Mouse (Mus musculus) CH12.LX (cell line): Measurements from ENCODE around the gene Ap5m1. TPM values are rescaled to one million over a fixed set of nuclear protein-coding genes. Genes with fewer than 3 reads are reported as not detected.

Experiments used
- DNase-seq: peaks from one replicate; pipeline ENCODE4 v3.0.0-alpha.2; 2013; ENCODE audit errors: extremely low read depth
- H3K27ac ChIP-seq: 2 replicates; pipeline ENCODE4 v1.5.1; 2012; ENCODE audit warnings: low read depth, mild to moderate bottlenecking, control low read depth, moderate library complexity; ENCODE audit not compliant: insufficient read depth
- H3K27me3 ChIP-seq: replicated peaks from 2 replicates; pipeline ENCODE3; 2012; ENCODE audit warnings: inconsistent platforms
- H3K36me3 ChIP-seq, 2 experiments: replicated peaks in 1 of 2; 2 replicates each; pipeline versions ENCODE3 to v1.6.1; 2012; ENCODE audit warnings: inconsistent platforms in 1 of 2, low read length in 1 of 2, mild to moderate bottlenecking in 1 of 2, mixed read lengths in 1 of 2, moderate library complexity in 1 of 2; ENCODE audit not compliant: control insufficient read depth in 1 of 2, insufficient read depth in 1 of 2
- H3K4me1 ChIP-seq, 2 experiments: 2 replicates each; pipeline ENCODE4 v1.6.1; 2012; ENCODE audit warnings: inconsistent platforms in 1 of 2, moderate library complexity in 1 of 2; ENCODE audit not compliant: insufficient read depth in 2 of 2, control insufficient read depth in 1 of 2
- H3K4me2 ChIP-seq: 2 replicates; pipeline ENCODE4 v1.6.1; 2012; ENCODE audit warnings: low read depth, mild to moderate bottlenecking, control low read depth; ENCODE audit not compliant: poor library complexity, insufficient read depth, severe bottlenecking
- H3K4me3 ChIP-seq, 3 experiments: fragments of 150-350 bp in 1 of 3; sonication (generic) in 1 of 3; replicated peaks in 1 of 3; 2 replicates each; pipeline versions ENCODE3 to v1.5.1; 2011 to 2012; ENCODE audit warnings: low read depth in 2 of 3, low read length in 2 of 3, mild to moderate bottlenecking in 2 of 3, moderate library complexity in 2 of 3, control low read depth in 1 of 3, improper control_type of control experiment in 1 of 3, inconsistent platforms in 1 of 3, mixed read lengths in 1 of 3; ENCODE audit not compliant: poor library complexity in 1 of 3
- H3K79me2 ChIP-seq: replicated peaks from 2 replicates; pipeline ENCODE4 v1.6.1; 2012; ENCODE audit warnings: mild to moderate bottlenecking, moderate library complexity; ENCODE audit not compliant: control insufficient read depth, poor library complexity, insufficient read depth, severe bottlenecking; ENCODE audit errors: extremely low read depth
- H3K9ac ChIP-seq: 2 replicates; pipeline ENCODE4 v1.6.1; 2012; ENCODE audit warnings: low read depth, mild to moderate bottlenecking, control low read depth, moderate library complexity; ENCODE audit not compliant: insufficient read depth
- H3K9me3 ChIP-seq: replicated peaks from 2 replicates; pipeline ENCODE3; 2012; ENCODE audit warnings: low read length, inconsistent platforms, mixed read lengths
- CHD2 ChIP-seq: IDR thresholded peaks from 2 replicates; pipeline ENCODE4 v1.6.1; 2011; ENCODE audit warnings: low read length, improper control_type of control experiment
- CTCF ChIP-seq, 2 experiments: IDR thresholded peaks in 1 of 2; conservative IDR thresholded peaks in 1 of 2; 2 replicates each; pipeline ENCODE4 v1.5.1; 2011 to 2012; ENCODE audit warnings: low read depth in 2 of 2, low read length in 2 of 2, improper control_type of control experiment in 1 of 2, inconsistent platforms in 1 of 2, mild to moderate bottlenecking in 1 of 2, moderate library complexity in 1 of 2
- ELF1 ChIP-seq: IDR thresholded peaks from 2 replicates; pipeline ENCODE4 v1.6.1; 2014; ENCODE audit warnings: low read depth, mild to moderate bottlenecking, inconsistent platforms, low read length, improper control_type of control experiment
- HCFC1 ChIP-seq: IDR thresholded peaks from 2 replicates; pipeline ENCODE4 v1.6.1; 2012; ENCODE audit warnings: low read depth, mild to moderate bottlenecking, inconsistent platforms, low read length, improper control_type of control experiment
- JUND ChIP-seq: conservative IDR thresholded peaks from 2 replicates; pipeline ENCODE4 v1.6.1; 2011; ENCODE audit warnings: low read depth, low read length, improper control_type of control experiment
- KAT2A ChIP-seq: IDR thresholded peaks from 2 replicates; pipeline ENCODE4 v1.6.1; 2012; ENCODE audit warnings: low read length, improper control_type of control experiment, inconsistent platforms; ENCODE audit not compliant: insufficient replicate concordance
- MAX ChIP-seq: IDR thresholded peaks from 2 replicates; pipeline ENCODE4 v1.6.1; 2011; ENCODE audit warnings: low read length, improper control_type of control experiment
- MAZ ChIP-seq: IDR thresholded peaks from 2 replicates; pipeline ENCODE4 v1.6.1; 2012; ENCODE audit warnings: low read depth, mild to moderate bottlenecking, inconsistent platforms, low read length, improper control_type of control experiment, moderate library complexity
- MYC ChIP-seq: IDR thresholded peaks from 2 replicates; pipeline ENCODE4 v1.6.1; 2011; ENCODE audit warnings: low read depth, mild to moderate bottlenecking, improper control_type of control experiment, low read length
- NELFE ChIP-seq: IDR thresholded peaks from 2 replicates; pipeline ENCODE4 v1.6.1; 2011; ENCODE audit warnings: low read depth, low read length, improper control_type of control experiment
- NRF1 ChIP-seq: IDR thresholded peaks from 2 replicates; pipeline ENCODE4 v1.6.1; 2014; ENCODE audit warnings: low read depth, mild to moderate bottlenecking, inconsistent platforms, low read length, improper control_type of control experiment, moderate library complexity
- POLR2A ChIP-seq: IDR thresholded peaks from 2 replicates; pipeline ENCODE4 v1.6.1; 2011; ENCODE audit warnings: low read depth, mild to moderate bottlenecking, improper control_type of control experiment, low read length
- POLR2AphosphoS2 ChIP-seq: IDR thresholded peaks from 2 replicates; pipeline ENCODE4 v1.6.1; 2011; ENCODE audit warnings: low read depth, low read length, improper control_type of control experiment
- RAD21 ChIP-seq: IDR thresholded peaks from 2 replicates; pipeline ENCODE4 v1.6.1; 2011; ENCODE audit warnings: low read depth, mild to moderate bottlenecking, low read length, improper control_type of control experiment, moderate library complexity
- SIN3A ChIP-seq: IDR thresholded peaks from 2 replicates; pipeline ENCODE4 v1.6.1; 2012; ENCODE audit warnings: low read length, improper control_type of control experiment, inconsistent platforms
- SMC3 ChIP-seq: IDR thresholded peaks from 2 replicates; pipeline ENCODE4 v1.6.1; 2011; ENCODE audit warnings: low read depth, low read length, improper control_type of control experiment
- ZNF384 ChIP-seq: IDR thresholded peaks from 2 replicates; pipeline ENCODE4 v1.6.1; 2012; ENCODE audit warnings: low read depth, low read length, improper control_type of control experiment, inconsistent platforms
- dilution Hi-C: fragments of 300-500 bp; cut with MboI; formaldehyde crosslinking; loops from 2 replicates; pipeline ENCODE4 v1.14.3; 2020; ENCODE audit warnings: low sequenced_read_pairs; ENCODE audit not compliant: extremely low pct_unique_long_range_greater_than_20kb, extremely low pct_ligation_motif_present
- in situ Hi-C: fragments of 300-500 bp; cut with MboI; formaldehyde crosslinking; loops from 3 replicates; pipeline ENCODE4 v1.14.3; 2019; ENCODE audit warnings: low sequenced_read_pairs, low pct_ligation_motif_present, low pct_unique_long_range_greater_than_20kb, mixed read lengths
- polyA plus RNA-seq: library from polyadenylated mRNA; unstranded; fragments of >175 nt; gene quantifications from 2 replicates; pipeline ENCODE4 v1.2.1, GENCODE M21; 2012; ENCODE audit warnings: low read depth; ENCODE audit not compliant: insufficient read length
- total RNA-seq, 2 experiments: library from RNA; depleted of rRNA; stranded (reverse); fragments of 300-350 nt in 1 of 2; fragments of >200 nt in 1 of 2; gene quantifications; 2 replicates each; pipeline ENCODE4 v1.2.3; 2012 to 2014

Gene Ap5m1
- total and polyA plus RNA-seq, 3 experiments, result 12.4 to 29.1 (median 12.9) TPM

GRCm38 (mm10) chr14:49027040-49027778 is 38.7 kb upstream of the Ap5m1 start:
- Histone ChIP-seq H3K4me3 (no peak overlapping the region), H3K4me2 (no peak overlapping the region), H3K79me2 (no peaks in the 10 kb centered on the region), H3K9ac (no peak overlapping the region), H3K9me3 (no peaks in the 10 kb centered on the region), H3K4me1 (no peaks in the 10 kb centered on the region)
- dilution Hi-C loops, result no loop called here
- TF ChIP-seq NELFE (no peak), NRF1 (no peak), SMC3 (no peak), POLR2AphosphoS2 (no peak), POLR2A (no peak), ELF1 (no peak), SIN3A (no peak)
- TF ChIP-seq, all 38 proteins: peak for 0
- no peaks in the 10 kb centered on the region for H3K27me3 ChIP-seq
- in situ Hi-C loops, result no loop called here
- no peak for DNase-seq
- H3K36me3 ChIP-seq, result peaks cover 5 to 23% of the 10 kb centered on the region in 2 experiments
- H3K27ac ChIP-seq, result no peak overlapping the region

GRCm38 (mm10) chr14:49027779-49028368 is 38.0 kb upstream of the Ap5m1 start:
- Histone ChIP-seq H3K79me2 (no peaks in the 10 kb centered on the region), H3K9ac (no peak overlapping the region), H3K36me3 (peaks cover 5 to 23% of the 10 kb centered on the region in 2 experiments), H3K4me1 (no peaks in the 10 kb centered on the region), H3K27me3 (no peaks in the 10 kb centered on the region), H3K4me3 (no peak overlapping the region), H3K27ac (no peak overlapping the region), H3K9me3 (no peaks in the 10 kb centered on the region), H3K4me2 (no peak overlapping the region)
- in situ Hi-C loops (no loop called here), dilution Hi-C loops (no loop called here)
- TF ChIP-seq SIN3A (no peak), HCFC1 (no peak), ZNF384 (peak; percentile 89), MAX (no peak), NRF1 (no peak), JUND (no peak), NELFE (no peak), RAD21 (peak; percentile 33), CHD2 (no peak), KAT2A (no peak), MAZ (no peak), SMC3 (peak; percentile 22; the same call in 1 of the 2 replicates), CTCF (conservative IDR thresholded peaks at IDR 0.05 in 1 of 2, IDR thresholded peaks at IDR 0.05 in 1 of 2; ENCODE audit: low read depth in 2 of 2, low read length in 2 of 2) (peak; percentile 7 to 57; a peak in 3 of 4 replicates), MYC (no peak)
- peak; percentile 14 for DNase-seq
